Mouse (Mus musculus) adrenal gland, adult 18-20 months (tissue): ENCODE data around the gene Pcsk6. TPM values are rescaled to one million over a fixed set of nuclear protein-coding genes. Genes with fewer than 3 reads are reported as not detected.

Experiments
- DNase-seq, 2 experiments: peaks; one replicate each; pipeline ENCODE4 v3.0.0; 2021 to 2022; ENCODE audit warnings: low spot score in 2 of 2
- total RNA-seq, 2 experiments: library from RNA; stranded (reverse); gene quantifications; 1 replicate in 1 of 2; 2 replicates in 1 of 2; pipeline ENCODE4 v1.2.3; 2021

The Pcsk6 gene
- total RNA-seq, 2 experiments from 2014 or later: 20.1 to 32.2 TPM

- no peak for DNase-seq
Observed at GRCm38 (mm10) chr7:65988709-65989108, 127.2 kb downstream of the Pcsk6 start.

GRCm38 (mm10) chr7:65992329-65992728, 130.8 kb downstream of the Pcsk6 start:
- DNase-seq: no peak

GRCm38 (mm10) chr7:65993410-65993809, 131.9 kb downstream of the Pcsk6 start:
- no peak for DNase-seq

- no peak for DNase-seq
Observed at GRCm38 (mm10) chr7:66001035-66001754, 139.7 kb downstream of the Pcsk6 start.

GRCm38 (mm10) chr7:66001797-66002196, 140.3 kb downstream of the Pcsk6 start:
- no peak for DNase-seq

GRCm38 (mm10) chr7:66003447-66003846, 141.9 kb downstream of the Pcsk6 start:
- no peak for DNase-seq

GRCm38 (mm10) chr7:66003865-66004638, 142.5 kb downstream of the Pcsk6 start:
- no peak for DNase-seq

GRCm38 (mm10) chr7:66005066-66005465, 143.5 kb downstream of the Pcsk6 start:
- no peak for DNase-seq

- no peak for DNase-seq
Observed at GRCm38 (mm10) chr7:66008161-66008891, 146.8 kb downstream of the Pcsk6 start.

GRCm38 (mm10) chr7:66008892-66009273, 147.3 kb downstream of the Pcsk6 start:
- DNase-seq: no peak

- no peak for DNase-seq
Observed at GRCm38 (mm10) chr7:66010518-66010917, 149.0 kb downstream of the Pcsk6 start.

GRCm38 (mm10) chr7:66027747-66028146, 166.2 kb downstream of the Pcsk6 start:
- DNase-seq: no peak

GRCm38 (mm10) chr7:66028766-66029512, 167.4 kb downstream of the Pcsk6 start:
- DNase-seq: no peak

- DNase-seq: no peak
Observed at GRCm38 (mm10) chr7:66036809-66037208, 175.3 kb downstream of the Pcsk6 start.

GRCm38 (mm10) chr7:66038261-66038660, 176.7 kb downstream of the Pcsk6 start:
- no peak for DNase-seq

- DNase-seq: no peak
Observed at GRCm38 (mm10) chr7:66038730-66039129, 177.2 kb downstream of the Pcsk6 start.

GRCm38 (mm10) chr7:66040026-66040814, 178.7 kb downstream of the Pcsk6 start:
- no peak for DNase-seq

GRCm38 (mm10) chr7:66043552-66044459, 182.3 kb downstream of the Pcsk6 start, which contains the start of gene Gm45213:
TSS of gene Gm45213 (plus strand) at chr7:66043602.
- no peak for DNase-seq

- no peak for DNase-seq
Observed at GRCm38 (mm10) chr7:66044617-66045016, 183.1 kb downstream of the Pcsk6 start.
